Mouse (Mus musculus) limb, embryonic 14.5 days (tissue): ENCODE data around the gene Wwc2. TPM values are rescaled to one million over a fixed set of nuclear protein-coding genes. Genes with fewer than 3 reads are reported as not detected.

Source experiments
- ATAC-seq: fragments of 200-750 bp; cut with Nextera tagmentation; 2 replicates; pipeline ENCODE4 v1.8.0; 2017; ENCODE audit warnings: low read depth, moderate number of reproducible peaks, moderate TSS enrichment; ENCODE audit not compliant: low FRiP score
- DNase-seq: peaks from one replicate; pipeline ENCODE4 v3.0.0-alpha.2; 2015; ENCODE audit warnings: low spot score
- H3K27ac ChIP-seq: fragments of 300-500 bp; sonication (generic); replicated peaks from 2 replicates; pipeline ENCODE4 v1.5.1; 2014; ENCODE audit warnings: low read depth, mild to moderate bottlenecking, low read length, moderate library complexity, mixed read lengths
- H3K27me3 ChIP-seq: fragments of 300-500 bp; sonication (generic); 2 replicates; pipeline ENCODE4 v1.6.1; 2014; ENCODE audit warnings: low read length, mixed read lengths; ENCODE audit not compliant: control insufficient read depth, insufficient read depth
- H3K36me3 ChIP-seq: fragments of 300-500 bp; sonication (generic); 2 replicates; pipeline ENCODE4 v1.6.1; 2014; ENCODE audit warnings: mild to moderate bottlenecking, low read length, moderate library complexity, mixed read lengths; ENCODE audit not compliant: control insufficient read depth, insufficient read depth
- H3K4me1 ChIP-seq: fragments of 300-500 bp; sonication (generic); 2 replicates; pipeline ENCODE4 v1.6.1; 2014; ENCODE audit warnings: antibody characterized with exemption, low read length, mixed read lengths; ENCODE audit not compliant: control insufficient read depth, insufficient read depth
- H3K4me2 ChIP-seq: fragments of 300-500 bp; sonication (generic); replicated peaks from 2 replicates; pipeline ENCODE4 v1.6.1; 2014; ENCODE audit warnings: low read depth, mild to moderate bottlenecking, low read length, moderate library complexity; ENCODE audit not compliant: severe bottlenecking
- H3K4me3 ChIP-seq: fragments of 300-500 bp; sonication (generic); replicated peaks from 2 replicates; pipeline ENCODE4 v1.5.1; 2014; ENCODE audit warnings: low read length
- H3K9ac ChIP-seq: fragments of 300-500 bp; sonication (generic); 2 replicates; pipeline ENCODE4 v1.6.1; 2014; ENCODE audit warnings: mild to moderate bottlenecking, low read depth, low read length, moderate library complexity; ENCODE audit not compliant: severe bottlenecking
- H3K9me3 ChIP-seq: fragments of 300-500 bp; sonication (generic); 2 replicates; pipeline ENCODE4 v1.6.1; 2016; ENCODE audit warnings: low read length; ENCODE audit not compliant: control insufficient read depth
- POLR2A ChIP-seq: fragments of 200-500 bp; IDR thresholded peaks from 2 replicates; pipeline ENCODE4 v1.8.0; 2012; ENCODE audit warnings: inconsistent platforms, mild to moderate bottlenecking, moderate library complexity, borderline replicate concordance; ENCODE audit not compliant: insufficient read depth, insufficient read length; ENCODE audit errors: extremely low read depth
- WGBS: fragments of 180-500 bp; shearing (Covaris S2); extraction: QIAGEN DNeasy Blood & Tissue Kit; methylation state at CpG from one replicate; pipeline ENCODE4 v1.1.7; 2014; 5-methylcytosine and 5-hydroxymethylcytosine counted together
- polyA plus RNA-seq, 2 experiments: library from polyadenylated mRNA; depleted of rRNA in 1 of 2; stranded (reverse) in 1 of 2; unstranded in 1 of 2; fragments of >200 nt; fragmentation: Nextera tagmentation in 1 of 2; extraction: Ambion mirVana in 1 of 2; gene quantifications; 2 replicates each; pipeline versions ENCODE4 v1.2.1 to v1.2.3; 2012 to 2014

The Wwc2 gene
- polyA plus RNA-seq, 2 experiments = 10.9 to 13.5 TPM

- H3K4me2 ChIP-seq = no peak overlapping the region
- 49% methylated on average over 10 of the region's 10 CpGs for WGBS
- no peaks in the 10 kb centered on the region for H3K27me3 ChIP-seq
- no peak overlapping the region for H3K4me3 ChIP-seq
- H3K9ac ChIP-seq = 0 out of 2 replicates have a peak overlapping the region, but pooled peaks have one; percentile 13
- ATAC-seq = no peak
- TF ChIP-seq POLR2A = no peak
- no peaks in the 10 kb centered on the region for H3K36me3 ChIP-seq
- no peaks in the 10 kb centered on the region for H3K4me1 ChIP-seq
- H3K27ac ChIP-seq = no peak overlapping the region
- DNase-seq = no peak
- no peaks in the 10 kb centered on the region for H3K9me3 ChIP-seq
These were observed 203.0 kb downstream of the Wwc2 start for GRCm38 (mm10) chr8:47787705-47788104.

- no peaks in the 10 kb centered on the region for H3K27me3 ChIP-seq
- no peak for ATAC-seq
These were observed 204.4 kb downstream of the Wwc2 start for GRCm38 (mm10) chr8:47786323-47786722.

GRCm38 (mm10) chr8:47784436-47784835, 206.3 kb downstream of the Wwc2 start:
- Histone ChIP-seq H3K27me3 (no peaks in the 10 kb centered on the region), H3K36me3 (no peaks in the 10 kb centered on the region), H3K4me2 (no peak overlapping the region), H3K27ac (no peak overlapping the region), H3K9ac (no peak overlapping the region), H3K4me1 (no peaks in the 10 kb centered on the region), H3K4me3 (no peak overlapping the region), H3K9me3 (no peaks in the 10 kb centered on the region)
- WGBS = 65% methylated on average over 7 of the region's 7 CpGs
- TF ChIP-seq POLR2A = no peak
- DNase-seq = no peak
- ATAC-seq = no peak

More at GRCm38 (mm10) chr8:47786323-47786722, 204.4 kb downstream of the Wwc2 start:
- no peaks in the 10 kb centered on the region for H3K4me1 ChIP-seq
- WGBS = 91% methylated on average over 15 of the region's 15 CpGs
- no peak for DNase-seq
- H3K36me3 ChIP-seq = no peaks in the 10 kb centered on the region
- H3K4me2 ChIP-seq = no peak overlapping the region
- no peaks in the 10 kb centered on the region for H3K9me3 ChIP-seq
- H3K27ac ChIP-seq = no peak overlapping the region
- TF ChIP-seq POLR2A = no peak
- H3K9ac ChIP-seq = no peak overlapping the region
- no peak overlapping the region for H3K4me3 ChIP-seq

GRCm38 (mm10) chr8:47783944-47784343, 206.8 kb downstream of the Wwc2 start:
- no peaks in the 10 kb centered on the region for H3K27me3 ChIP-seq
- no peaks in the 10 kb centered on the region for H3K36me3 ChIP-seq
- TF ChIP-seq POLR2A = no peak
- H3K9me3 ChIP-seq = no peaks in the 10 kb centered on the region
- DNase-seq = no peak
- no peak overlapping the region for H3K9ac ChIP-seq
- ATAC-seq = no peak
- no peaks in the 10 kb centered on the region for H3K4me1 ChIP-seq
- 84% methylated on average over 6 of the region's 6 CpGs for WGBS
- H3K4me2 ChIP-seq = no peak overlapping the region
- H3K27ac ChIP-seq = no peak overlapping the region
- H3K4me3 ChIP-seq = no peak overlapping the region

- H3K9ac ChIP-seq = no peak overlapping the region
- no peaks in the 10 kb centered on the region for H3K36me3 ChIP-seq
- H3K4me1 ChIP-seq = no peaks in the 10 kb centered on the region
- no peaks in the 10 kb centered on the region for H3K9me3 ChIP-seq
- no peak overlapping the region for H3K27ac ChIP-seq
- 93% methylated on average over 2 of the region's 2 CpGs for WGBS
- no peaks in the 10 kb centered on the region for H3K27me3 ChIP-seq
- H3K4me2 ChIP-seq = no peak overlapping the region
- ATAC-seq (no peak), DNase-seq (no peak)
- TF ChIP-seq POLR2A = no peak
- H3K4me3 ChIP-seq = no peak overlapping the region
These were observed 207.2 kb downstream of the Wwc2 start for GRCm38 (mm10) chr8:47783544-47783943.

GRCm38 (mm10) chr8:47781881-47782280, 208.8 kb downstream of the Wwc2 start:
- no peak overlapping the region for H3K9ac ChIP-seq
- 90% methylated on average over 4 of the region's 4 CpGs for WGBS
- ATAC-seq = no peak
- no peaks in the 10 kb centered on the region for H3K4me1 ChIP-seq
- no peak for DNase-seq
- H3K27me3 ChIP-seq = no peaks in the 10 kb centered on the region
- H3K4me3 ChIP-seq = no peak overlapping the region
- H3K4me2 ChIP-seq = no peak overlapping the region
- H3K9me3 ChIP-seq = no peaks in the 10 kb centered on the region
- TF ChIP-seq POLR2A = no peak
- no peak overlapping the region for H3K27ac ChIP-seq
- no peaks in the 10 kb centered on the region for H3K36me3 ChIP-seq
